Mouse (Mus musculus) cerebellum, adult 2 months (tissue): ENCODE data around the gene Fah. TPM values are rescaled to one million over a fixed set of nuclear protein-coding genes. Genes with fewer than 3 reads are reported as not detected.

Source experiments
- DNase-seq, 2 experiments: peaks; one replicate each; pipeline ENCODE4 v3.0.0; 2021
- H3K27ac ChIP-seq: fragments of 200-500 bp; 2 replicates; pipeline ENCODE4 v1.5.1; 2012; ENCODE audit warnings: low read length, control low read depth, inconsistent platforms; ENCODE audit not compliant: insufficient read depth
- H3K27me3 ChIP-seq: fragments of 200-500 bp; 2 replicates; pipeline ENCODE4 v1.6.1; 2012; ENCODE audit warnings: inconsistent platforms, mild to moderate bottlenecking, low read length, moderate library complexity; ENCODE audit not compliant: control insufficient read depth, insufficient read depth
- H3K4me1 ChIP-seq: fragments of 200-500 bp; 2 replicates; pipeline ENCODE4 v1.6.1; 2011; ENCODE audit warnings: low read length; ENCODE audit not compliant: control insufficient read depth, insufficient read depth
- H3K4me3 ChIP-seq: fragments of 200-500 bp; replicated peaks from 2 replicates; pipeline ENCODE3; 2011; ENCODE audit warnings: mild to moderate bottlenecking, low read depth, low read length, control low read depth; ENCODE audit not compliant: insufficient read depth
- CTCF ChIP-seq: fragments of 200-500 bp; IDR thresholded peaks from 2 replicates; pipeline ENCODE4 v1.5.1; 2011; ENCODE audit warnings: low read depth, mild to moderate bottlenecking, control low read depth, low read length, moderate library complexity, borderline replicate concordance; ENCODE audit not compliant: insufficient read depth
- POLR2A ChIP-seq: fragments of 200-500 bp; IDR thresholded peaks from 2 replicates; pipeline ENCODE4 v1.6.1; 2011; ENCODE audit warnings: low read length, control low read depth, borderline replicate concordance; ENCODE audit not compliant: insufficient read depth
- WGBS: fragments of 180-500 bp; shearing (Covaris S2); methylation state at CpG from one replicate; pipeline ENCODE4 v1.1.7; 2018; 5-methylcytosine and 5-hydroxymethylcytosine counted together
- polyA plus RNA-seq: library from polyadenylated mRNA; depleted of rRNA; stranded (reverse); fragments of >200 nt; gene quantifications from 2 replicates; pipeline ENCODE4 v1.2.3, GENCODE M21; 2012; rRNA removed

Gene Fah
- polyA plus RNA-seq, 1 experiment = 52.7 TPM

- H3K4me1 ChIP-seq = no peaks in the 10 kb centered on the region
- TF ChIP-seq CTCF = no peak
- TF ChIP-seq POLR2A = no peak
- no peaks in the 10 kb centered on the region for H3K27me3 ChIP-seq
- no peak overlapping the region for H3K4me3 ChIP-seq
- DNase-seq = no peak
- 87% methylated on average over 4 of the region's 4 CpGs for WGBS
- no peak overlapping the region for H3K27ac ChIP-seq
These were observed 61.6 kb downstream of the Fah start for GRCm38 (mm10) chr7:84544946-84545345.

Other genes with a start within 250 kb of the Fah start
- 57.0 and 60.9 TPM in 2 replicates for gene Arnt2, start 196.5 kb downstream of the Fah start, polyA plus RNA-seq
- gene Gm2115, start 77.8 kb downstream of the Fah start, polyA plus RNA-seq = 12.5 and 13.6 TPM in 2 replicates
- gene Zfand6, start 83.2 kb upstream of the Fah start, polyA plus RNA-seq = 88.9 and 91.5 TPM in 2 replicates
- not detected in 2 replicates for gene Olfr291, start 246.8 kb upstream of the Fah start, polyA plus RNA-seq